Mouse (Mus musculus) midbrain, postnatal 0 days (tissue): ENCODE measurements around the gene Snap25. TPM values are rescaled to one million over a fixed set of nuclear protein-coding genes. Genes with fewer than 3 reads are reported as not detected.
A peak's percentile ranks its signal among the peaks of the same experiment; 100 is the strongest.

Experiments used
- ATAC-seq: fragments of 200-750 bp; cut with Nextera tagmentation; 2 replicates; pipeline ENCODE4 v1.8.0; 2017; ENCODE audit warnings: moderate number of reproducible peaks, mild to moderate bottlenecking, moderate TSS enrichment, moderate library complexity; ENCODE audit not compliant: low FRiP score
- DNase-seq: peaks from one replicate; pipeline ENCODE4 v3.0.0-alpha.2; 2015; ENCODE audit warnings: low spot score
- H3K27ac ChIP-seq: fragments of 300-500 bp; sonication (generic); 2 replicates; pipeline ENCODE4 v1.5.1; 2014; ENCODE audit warnings: low read depth, mild to moderate bottlenecking, low read length, mixed read lengths
- H3K27me3 ChIP-seq: fragments of 300-500 bp; sonication (generic); 2 replicates; pipeline ENCODE4 v1.6.1; 2014; ENCODE audit warnings: low read length, control low read depth, mixed read lengths; ENCODE audit not compliant: insufficient read depth
- H3K36me3 ChIP-seq: fragments of 300-500 bp; sonication (generic); 2 replicates; pipeline ENCODE4 v1.6.1; 2014; ENCODE audit warnings: low read length, control low read depth, mixed read lengths; ENCODE audit not compliant: insufficient read depth
- H3K4me1 ChIP-seq: fragments of 300-500 bp; sonication (generic); 2 replicates; pipeline ENCODE4 v1.6.1; 2014; ENCODE audit warnings: mild to moderate bottlenecking, control low read depth, antibody characterized with exemption, low read length, mixed read lengths; ENCODE audit not compliant: insufficient read depth
- H3K4me2 ChIP-seq: fragments of 300-500 bp; sonication (generic); 2 replicates; pipeline ENCODE4 v1.6.1; 2014; ENCODE audit warnings: low read depth, mild to moderate bottlenecking, low read length, mixed read lengths; ENCODE audit not compliant: poor library complexity, severe bottlenecking
- H3K4me3 ChIP-seq: fragments of 300-500 bp; sonication (generic); 2 replicates; pipeline ENCODE4 v1.5.1; 2014; ENCODE audit warnings: low read depth, mild to moderate bottlenecking, low read length, moderate library complexity
- H3K9ac ChIP-seq: fragments of 300-500 bp; sonication (generic); replicated peaks from 2 replicates; pipeline ENCODE4 v1.6.1; 2014; ENCODE audit warnings: mild to moderate bottlenecking, low read length, moderate library complexity, mixed read lengths; ENCODE audit not compliant: poor library complexity, severe bottlenecking
- H3K9me3 ChIP-seq: fragments of 300-500 bp; sonication (generic); 2 replicates; pipeline ENCODE4 v1.6.1; 2016; ENCODE audit warnings: low read length, control low read depth
- CTCF ChIP-seq: IDR thresholded peaks from 2 replicates; pipeline ENCODE4 v1.5.1; 2016; ENCODE audit warnings: antibody characterized with exemption, mild to moderate bottlenecking
- WGBS: fragments of 180-500 bp; shearing (Covaris S2); extraction: QIAGEN DNeasy Blood & Tissue Kit; methylation state at CpG from one replicate; pipeline ENCODE4 v1.1.7; 2014; 5-methylcytosine and 5-hydroxymethylcytosine counted together
- polyA plus RNA-seq: library from polyadenylated mRNA; unstranded; fragments of >200 nt; fragmentation: Nextera tagmentation; extraction: Ambion mirVana; gene quantifications from 2 replicates; pipeline ENCODE4 v1.2.1, GENCODE M21; 2015
- total RNA-seq: library from RNA; depleted of rRNA; stranded (reverse); fragments of >200 nt; gene quantifications from 2 replicates; pipeline ENCODE4 v1.2.3, GENCODE M21; 2014

The Snap25 gene
- total and polyA plus RNA-seq, 2 experiments from 2014 or later = 253 to 327 TPM

DNA sequence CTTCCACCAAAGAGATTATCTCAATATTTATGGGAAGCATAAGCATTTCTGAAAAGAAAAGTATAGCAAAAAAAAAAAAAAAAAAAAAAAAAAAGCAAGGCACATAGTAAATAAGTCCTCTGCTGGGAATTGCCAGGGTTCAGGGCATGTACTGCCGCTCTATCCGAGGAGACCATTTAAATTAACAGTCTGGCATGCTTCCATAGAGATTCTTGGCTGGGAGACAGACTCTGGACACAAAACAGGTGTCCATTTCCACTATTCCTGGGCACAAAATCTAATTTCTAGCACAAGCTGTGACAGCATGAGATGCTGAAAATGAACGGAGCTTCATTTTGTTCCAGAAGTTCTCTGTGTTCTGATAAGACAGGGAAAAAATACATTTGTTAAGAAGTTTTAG lies 27.1 kb upstream of the Snap25 start:
- Histone ChIP-seq H3K36me3 (no peaks in the 10 kb centered on the region), H3K27ac (no peak overlapping the region), H3K9ac (no peak overlapping the region), H3K27me3 (no peaks in the 10 kb centered on the region), H3K4me3 (no peak overlapping the region), H3K4me2 (no peak overlapping the region), H3K4me1 (no peaks in the 10 kb centered on the region), H3K9me3 (no peaks in the 10 kb centered on the region)
- 57% methylated on average over 3 of the region's 3 CpGs for WGBS
- peak; percentile 75 for DNase-seq
- ATAC-seq = no peak
- TF ChIP-seq CTCF = no peak

DNA sequence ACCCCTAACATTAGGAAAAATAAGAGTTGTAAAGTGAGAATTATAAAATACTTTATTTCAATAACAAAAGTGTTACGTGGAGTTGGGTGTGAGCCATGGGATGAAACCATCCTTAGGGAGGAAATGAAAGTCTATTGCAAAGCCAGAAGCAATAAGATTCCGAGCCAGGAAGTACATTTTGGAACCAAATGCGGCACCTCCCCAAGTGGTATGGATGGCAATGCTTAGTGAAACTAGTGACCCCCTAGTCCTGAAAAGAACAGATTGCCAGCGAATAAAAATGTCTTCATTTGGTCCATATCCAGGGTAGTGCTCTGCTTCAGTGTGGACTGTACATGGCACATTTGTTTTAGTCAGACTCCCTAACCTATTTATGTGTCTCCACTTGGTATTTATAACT lies 25.9 kb upstream of the Snap25 start:
- Histone ChIP-seq H3K27me3 (no peaks in the 10 kb centered on the region), H3K36me3 (no peaks in the 10 kb centered on the region), H3K4me2 (no peak overlapping the region), H3K27ac (no peak overlapping the region), H3K9me3 (no peaks in the 10 kb centered on the region), H3K9ac (no peak overlapping the region), H3K4me1 (no peaks in the 10 kb centered on the region), H3K4me3 (no peak overlapping the region)
- WGBS = 95% methylated on average over 4 of the region's 4 CpGs
- no peak for DNase-seq
- no peak for ATAC-seq
- no peak for TF ChIP-seq CTCF

DNA sequence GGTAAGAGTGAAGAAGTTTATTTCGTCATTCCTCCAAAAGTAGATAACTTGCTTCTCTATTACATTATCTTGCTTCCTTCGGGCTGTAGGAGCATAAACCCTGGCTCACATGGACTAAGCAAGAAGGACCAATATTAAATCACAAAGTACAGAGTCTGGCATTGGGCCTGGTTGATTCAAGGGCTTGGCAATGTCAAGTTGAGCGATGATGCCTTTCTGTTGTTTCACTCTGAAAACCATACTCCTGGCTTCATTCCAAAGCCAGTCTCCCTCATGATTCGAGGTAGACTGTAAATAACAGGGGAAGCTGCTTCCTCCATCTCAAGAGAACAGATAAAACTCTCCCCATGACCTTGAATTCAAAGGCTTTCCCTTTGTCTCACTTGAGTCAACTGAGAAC lies 23.8 kb upstream of the Snap25 start:
- Histone ChIP-seq H3K9ac (no peak overlapping the region), H3K9me3 (no peaks in the 10 kb centered on the region), H3K27ac (no peak overlapping the region), H3K4me1 (no peaks in the 10 kb centered on the region), H3K4me3 (no peak overlapping the region), H3K27me3 (no peaks in the 10 kb centered on the region), H3K36me3 (no peaks in the 10 kb centered on the region), H3K4me2 (no peak overlapping the region)
- TF ChIP-seq CTCF = no peak
- WGBS = 84% methylated on average over 4 of the region's 4 CpGs
- DNase-seq (no peak), ATAC-seq (no peak)

DNA sequence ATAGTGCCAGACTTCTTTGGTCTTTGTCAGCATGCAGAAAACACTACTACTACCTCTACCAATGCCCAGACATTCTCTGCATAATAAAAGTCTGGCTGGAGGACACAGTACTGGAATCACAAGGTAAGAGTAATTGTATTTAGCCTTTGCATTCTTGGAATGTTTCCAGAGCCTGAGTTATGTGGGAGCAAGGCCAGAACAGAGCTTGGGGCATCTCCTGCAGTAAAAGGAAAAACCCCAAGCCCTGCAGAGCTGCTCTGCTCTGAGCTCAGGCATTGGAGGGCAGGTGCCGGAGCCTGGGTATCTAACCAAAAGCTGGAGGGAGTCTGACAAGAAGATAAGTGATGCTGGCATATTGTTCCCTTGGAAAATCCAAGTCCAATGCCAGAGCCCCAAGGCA lies 21.6 kb upstream of the Snap25 start:
- Histone ChIP-seq H3K27me3 (no peaks in the 10 kb centered on the region), H3K27ac (no peak overlapping the region), H3K36me3 (no peaks in the 10 kb centered on the region), H3K4me1 (no peaks in the 10 kb centered on the region), H3K4me2 (no peak overlapping the region), H3K9me3 (no peaks in the 10 kb centered on the region), H3K9ac (no peak overlapping the region), H3K4me3 (no peak overlapping the region)
- DNase-seq (no peak), ATAC-seq (no peak)
- 77% methylated on average over 1 of the region's 1 CpGs for WGBS
- no peak for TF ChIP-seq CTCF

DNA sequence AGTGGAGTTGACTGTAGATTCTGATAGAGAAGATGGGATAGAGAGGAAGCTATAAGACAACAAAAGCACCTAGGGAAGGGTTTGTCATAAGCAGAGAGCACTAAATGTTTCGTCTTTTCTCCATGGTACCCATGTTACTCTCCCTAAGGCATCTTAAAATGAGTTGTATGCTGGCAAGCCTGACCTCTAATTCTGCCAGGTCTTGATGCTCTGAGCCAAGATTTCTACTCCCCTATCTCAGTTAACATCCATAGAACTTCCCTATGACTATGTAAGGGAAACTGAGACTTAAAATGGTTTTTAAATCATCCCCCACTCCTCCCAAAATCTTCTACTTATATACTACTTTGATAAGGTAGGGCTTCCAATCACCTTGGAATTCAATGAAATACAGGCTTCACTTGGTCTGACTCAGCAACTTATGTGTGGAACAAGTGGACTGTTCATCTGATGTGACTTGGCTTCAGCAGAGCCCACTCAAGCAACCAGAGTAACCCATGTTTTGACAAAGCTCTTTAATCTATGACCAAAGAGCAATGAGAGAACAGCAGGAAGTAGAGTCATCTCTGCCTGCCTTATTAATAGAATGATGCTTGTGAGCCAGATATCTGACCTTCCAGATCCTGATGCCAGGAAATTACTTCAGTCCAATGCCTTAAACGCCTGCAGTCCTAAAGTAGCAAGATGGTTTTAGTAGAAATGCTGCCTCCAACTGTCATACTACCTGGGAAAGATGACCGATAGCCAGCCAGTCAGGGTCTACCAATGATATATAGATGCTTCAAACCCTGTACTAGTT lies 13.6 kb upstream of the Snap25 start:
- DNase-seq (no peak), ATAC-seq (no peak)
- 84% methylated on average over 3 of the region's 3 CpGs for whole genome bisulfite sequencing
- no peaks in the 10 kb centered on the region for H3K27me3 ChIP-seq
- no peaks in the 10 kb centered on the region for H3K4me1 ChIP-seq
- H3K36me3 ChIP-seq = no peaks in the 10 kb centered on the region
- no peak overlapping the region for H3K4me3 ChIP-seq
- no peak for TF ChIP-seq CTCF
- no peak overlapping the region for H3K27ac ChIP-seq
- H3K9me3 ChIP-seq = no peaks in the 10 kb centered on the region
- H3K4me2 ChIP-seq = no peak overlapping the region
- H3K9ac ChIP-seq = no peak overlapping the region

DNA sequence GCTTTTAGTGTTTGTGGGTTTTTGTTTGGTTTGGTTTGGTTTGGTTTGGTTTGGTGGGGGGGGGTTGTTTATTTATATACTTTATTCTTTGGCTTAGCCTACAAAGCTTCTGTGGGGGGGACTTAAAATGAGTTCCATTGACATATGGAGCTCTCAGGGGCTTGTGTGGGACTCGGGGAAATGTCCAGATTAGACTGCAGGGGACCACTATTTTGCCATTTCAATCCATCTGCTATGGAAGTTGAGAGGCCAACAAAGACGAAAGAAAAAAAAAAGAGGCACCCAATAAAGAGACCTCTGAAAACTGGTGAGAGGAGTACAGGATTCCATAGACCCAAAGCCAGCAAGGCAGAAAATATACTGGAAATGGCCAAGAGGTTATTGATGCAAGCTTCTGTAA lies 9.9 kb upstream of the Snap25 start:
- H3K4me2 ChIP-seq = no peak overlapping the region
- H3K4me1 ChIP-seq = no peaks in the 10 kb centered on the region
- no peaks in the 10 kb centered on the region for H3K27me3 ChIP-seq
- no peak for TF ChIP-seq CTCF
- no peaks in the 10 kb centered on the region for H3K9me3 ChIP-seq
- no peaks in the 10 kb centered on the region for H3K36me3 ChIP-seq
- 65% methylated on average over 2 of the region's 2 CpGs for WGBS
- ATAC-seq (no peak), DNase-seq (no peak)
- H3K27ac ChIP-seq = no peak overlapping the region
- H3K4me3 ChIP-seq = no peak overlapping the region
- H3K9ac ChIP-seq = no peak overlapping the region
